Mouse (Mus musculus) regulatory T cell (primary cell): ENCODE data around the gene Pgm5.

ENCODE experiments used
- in situ Hi-C: fragments of 300-600 bp; cut with MboI, MseI; formaldehyde crosslinking; loops from one replicate; pipeline ENCODE4 v1.15.1; 2025; ENCODE audit warnings: high pct_unique_total_duplicates

The Pgm5 gene

DNA sequence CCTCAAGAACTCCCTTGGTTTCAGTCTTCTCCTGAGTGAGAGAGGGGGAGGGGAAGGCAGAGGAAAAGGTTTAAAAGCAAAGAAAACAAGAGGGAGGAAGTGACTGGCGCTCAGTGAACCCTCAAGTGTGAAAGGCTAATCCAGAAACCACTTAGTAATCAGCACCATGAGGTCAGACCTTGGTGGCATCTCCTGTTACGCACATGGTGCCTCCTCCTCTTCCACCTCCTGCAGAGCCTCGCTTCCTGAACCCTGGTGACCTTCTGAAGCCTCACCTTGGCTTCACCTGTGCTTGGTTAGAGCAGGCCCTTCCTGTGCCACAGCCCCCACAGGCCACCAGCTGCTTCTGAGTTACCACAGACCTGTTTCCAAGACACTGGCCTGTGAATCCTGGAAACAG, 190.1 kb downstream of the Pgm5 start:
- in situ Hi-C loops, result no loop called here

DNA sequence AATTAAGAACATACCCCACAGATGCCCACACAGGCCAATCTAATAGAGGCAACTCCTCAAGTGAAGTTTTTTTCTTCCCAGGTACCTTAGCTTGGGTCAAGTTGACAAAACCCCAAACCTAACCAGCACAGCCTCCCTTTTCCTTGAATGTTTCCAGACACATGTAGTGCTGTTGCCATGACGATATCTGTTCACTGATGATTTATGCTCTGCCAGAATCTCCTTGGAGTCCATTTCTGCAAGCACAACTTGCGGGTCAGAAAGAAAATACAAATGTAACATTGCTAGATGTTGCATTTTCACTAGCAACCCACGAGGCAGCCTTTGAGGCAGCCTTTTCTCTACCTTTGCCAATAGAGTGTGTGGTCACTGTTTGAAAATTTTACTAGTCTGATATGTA, 194.1 kb downstream of the Pgm5 start:
- in situ Hi-C loops, result no loop called here

DNA sequence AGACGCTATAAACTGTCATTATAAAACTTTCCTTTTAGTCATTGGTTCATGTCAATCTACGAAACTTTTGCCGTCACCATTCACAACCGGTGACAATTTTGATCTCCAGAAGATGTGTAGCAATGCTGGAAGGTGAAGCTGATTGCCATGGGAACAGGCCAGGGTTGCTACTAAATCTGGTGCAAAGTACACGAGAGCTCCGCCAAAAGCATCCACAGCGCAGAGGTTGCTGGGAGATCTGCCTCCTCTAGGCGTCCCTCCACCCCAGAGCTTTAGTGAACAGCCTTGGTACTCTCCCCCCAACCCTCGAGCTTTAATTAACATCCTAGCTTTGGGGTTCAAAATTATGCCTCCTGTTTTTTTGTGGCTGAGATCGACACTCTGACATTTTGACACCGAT, 195.9 kb downstream of the Pgm5 start:
- in situ Hi-C loops, result no loop called here

DNA sequence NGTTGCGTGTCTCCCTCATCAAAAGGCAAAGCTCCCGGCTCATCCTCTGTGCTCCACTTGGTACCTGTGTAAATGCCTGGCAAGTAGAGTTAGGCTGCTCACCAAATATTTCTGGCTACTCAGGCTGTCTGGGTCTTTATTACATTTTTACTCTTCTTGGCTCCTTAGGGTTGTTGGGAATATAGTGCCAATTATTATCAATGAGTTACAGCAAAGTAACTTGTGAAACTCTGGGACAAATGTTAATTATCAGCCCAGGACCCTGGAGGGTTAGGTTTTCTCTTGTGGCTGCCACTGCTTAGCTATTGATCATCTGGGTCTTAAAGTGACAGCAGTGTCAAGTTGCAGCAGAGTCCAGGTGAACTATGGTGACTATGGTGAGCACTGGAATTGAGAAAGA, 199.3 kb downstream of the Pgm5 start:
- in situ Hi-C loops, result no loop called here

DNA sequence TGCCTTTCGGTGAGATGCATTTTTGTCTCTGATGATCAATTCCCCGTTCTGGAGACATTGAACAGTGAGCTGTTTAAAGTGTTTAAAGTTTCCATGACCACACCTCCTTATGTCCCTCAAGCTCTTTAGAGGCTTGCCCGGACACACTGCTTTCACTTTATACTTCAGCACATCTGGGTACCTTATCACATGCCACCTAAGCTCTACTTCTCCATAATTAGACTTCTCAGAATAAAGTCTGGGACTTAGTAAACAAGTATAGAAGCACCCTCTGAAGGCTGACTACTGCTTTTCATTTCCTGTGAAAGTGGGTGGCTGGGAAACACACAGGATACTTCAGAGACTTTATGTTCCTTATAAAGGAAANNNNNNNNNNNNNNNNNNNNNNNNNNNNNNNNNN, 204.7 kb downstream of the Pgm5 start:
- in situ Hi-C loops, result no loop called here

DNA sequence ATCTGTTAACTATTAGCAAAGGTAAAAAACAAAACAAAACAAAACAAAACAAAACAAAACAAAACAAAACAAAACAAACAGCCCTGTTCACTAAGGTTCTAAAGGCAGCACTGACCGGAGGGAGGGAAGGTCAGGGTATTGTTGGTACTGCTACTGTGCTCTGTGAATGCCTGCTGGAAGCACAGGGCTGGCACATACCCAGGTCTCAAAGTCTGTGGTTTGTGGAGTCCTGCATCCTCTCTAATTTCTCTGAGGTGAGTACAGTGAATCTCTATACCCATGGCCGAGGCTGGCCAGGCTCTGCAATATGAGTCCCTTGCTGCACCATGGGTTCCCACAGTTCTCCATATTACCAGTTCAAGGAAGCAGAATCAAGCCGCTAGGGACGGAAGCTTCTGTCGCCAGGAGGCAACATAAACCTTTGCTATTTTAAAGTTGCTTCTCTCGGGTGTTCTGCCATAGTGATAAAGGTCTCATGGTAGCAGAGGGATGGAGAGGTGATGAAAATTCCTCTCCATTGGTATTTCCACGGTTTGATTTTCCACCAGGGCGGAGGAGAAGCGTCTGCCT, 208.3 kb downstream of the Pgm5 start:
- in situ Hi-C loops, result no loop called here

DNA sequence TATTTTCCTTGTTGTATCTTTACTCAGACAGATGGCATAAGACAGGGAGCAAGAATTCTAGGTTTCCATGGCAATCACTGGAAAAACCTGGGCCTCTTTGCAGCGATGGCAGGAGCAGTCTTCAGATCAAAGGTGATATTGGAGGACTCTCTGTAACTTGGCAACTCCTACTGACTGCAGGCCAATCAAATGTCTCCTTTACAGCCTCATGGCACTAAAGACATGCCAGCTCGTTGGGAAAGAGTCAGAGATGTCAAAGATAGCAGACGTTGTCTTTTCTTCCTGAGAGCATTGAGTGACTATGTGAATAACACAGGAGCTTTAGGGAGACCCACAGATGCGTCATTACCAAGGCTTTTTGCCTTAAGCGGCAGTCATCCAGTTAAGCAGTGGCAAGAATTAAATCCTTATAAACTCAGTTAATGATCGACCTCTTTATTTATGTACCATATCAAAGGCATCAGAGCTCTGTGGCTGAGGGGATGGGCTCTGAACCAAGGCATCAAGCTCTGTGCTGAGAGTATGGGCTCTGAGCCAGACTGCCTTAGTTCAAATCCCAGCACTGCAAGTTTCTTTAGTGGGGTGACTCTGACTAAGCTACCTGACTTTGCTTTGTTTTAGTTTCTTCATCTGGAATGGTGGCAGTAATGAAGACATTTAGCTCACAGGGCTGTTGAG, 209.2 kb downstream of the Pgm5 start:
- in situ Hi-C loops, result no loop called here

DNA sequence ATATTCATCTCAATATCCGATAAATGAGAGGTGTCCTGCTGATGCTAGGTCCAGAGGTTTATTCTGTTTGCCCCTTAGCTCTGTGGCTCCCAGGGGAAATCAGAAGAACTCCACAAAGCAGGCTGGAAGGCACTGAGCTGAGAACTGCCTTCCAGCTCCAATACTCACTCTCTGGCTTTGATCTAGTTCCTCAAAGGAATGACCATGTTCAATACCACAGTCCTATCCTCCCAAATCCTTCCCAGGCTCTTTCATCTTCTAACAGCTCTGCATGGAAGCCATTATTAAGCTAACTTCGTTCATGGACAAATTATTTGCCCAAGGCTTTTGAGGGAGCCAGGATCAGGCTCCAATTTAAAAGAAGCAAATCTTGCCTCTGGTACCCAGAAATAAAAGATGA, 210.1 kb downstream of the Pgm5 start:
- in situ Hi-C loops, result no loop called here

DNA sequence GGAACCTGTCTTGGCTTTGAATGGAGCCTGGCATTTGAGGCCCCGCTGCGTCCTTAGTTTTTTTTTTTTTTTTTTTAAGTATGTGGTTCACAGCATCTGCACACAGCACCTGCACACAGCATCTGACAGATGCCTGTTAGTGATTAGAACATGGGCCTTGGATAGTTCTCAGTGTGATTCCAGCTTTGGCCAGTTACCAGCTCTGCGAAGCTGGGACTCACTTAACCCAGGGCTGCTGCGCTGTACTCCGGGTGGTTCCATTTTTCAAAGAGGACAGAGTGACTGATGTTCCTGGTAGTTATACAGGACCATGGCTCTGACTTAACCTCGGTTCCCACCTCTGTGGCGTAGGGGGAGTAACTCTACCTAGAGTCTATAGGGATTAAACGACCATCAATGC, 211.2 kb downstream of the Pgm5 start:
- in situ Hi-C loops, result no loop called here

DNA sequence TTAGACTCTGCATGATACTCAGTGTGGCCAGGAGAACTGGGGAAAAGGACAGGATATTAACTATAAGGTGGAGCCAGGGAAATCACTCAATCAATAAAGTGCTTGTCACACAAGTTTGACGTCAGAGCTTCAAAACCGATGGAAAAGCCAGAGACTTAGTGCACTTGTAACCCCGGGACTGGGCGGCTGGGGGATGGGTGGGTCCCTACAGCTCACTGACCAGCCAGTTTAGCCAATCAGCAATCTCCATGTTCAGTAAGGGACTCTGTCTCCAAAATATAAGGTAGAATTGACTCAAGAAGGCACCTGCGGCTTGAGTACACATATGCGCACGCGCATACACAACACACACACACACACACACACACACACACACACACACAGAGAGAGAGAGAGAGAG, 213.6 kb downstream of the Pgm5 start:
- in situ Hi-C loops, result loop anchor here (10.0 kb wide), 1 partner anchor 363 kb away; the partner anchor contains the start of gene Fxn

DNA sequence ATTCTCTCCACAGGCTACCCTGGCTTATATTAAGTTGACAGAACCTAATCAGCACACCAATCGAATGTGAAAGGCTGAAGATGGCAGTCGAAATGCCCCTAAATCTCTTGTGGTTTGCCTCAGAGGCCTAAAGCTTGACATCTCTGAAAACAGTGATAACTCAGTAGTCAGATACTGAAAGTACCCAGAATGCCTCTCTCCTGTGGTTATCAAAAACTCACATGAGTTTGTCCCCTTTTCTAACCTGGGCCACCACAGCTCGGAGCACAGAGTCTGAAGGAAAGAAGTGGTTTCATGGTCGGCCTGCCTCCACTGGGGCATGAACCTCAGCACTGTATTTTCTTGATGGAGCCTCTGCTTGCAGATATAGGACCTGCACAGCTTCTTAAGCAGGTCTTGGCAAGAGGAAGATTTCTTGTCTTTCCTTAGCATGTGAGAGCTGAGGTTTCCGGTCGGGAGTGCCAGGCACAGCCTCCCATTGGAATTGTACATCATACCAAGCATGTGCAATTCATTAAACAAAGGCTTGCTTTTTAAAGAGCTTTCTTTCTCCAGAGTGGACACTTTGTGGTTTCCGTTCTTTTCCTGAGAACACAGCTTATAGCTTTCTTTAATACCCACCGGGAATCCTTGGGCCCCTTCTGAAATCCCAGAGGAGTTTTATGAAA, 215.4 kb downstream of the Pgm5 start:
- in situ Hi-C loops, result loop anchor here (10.0 kb wide), 1 partner anchor 361 kb away; the partner anchor contains the start of gene Fxn

DNA sequence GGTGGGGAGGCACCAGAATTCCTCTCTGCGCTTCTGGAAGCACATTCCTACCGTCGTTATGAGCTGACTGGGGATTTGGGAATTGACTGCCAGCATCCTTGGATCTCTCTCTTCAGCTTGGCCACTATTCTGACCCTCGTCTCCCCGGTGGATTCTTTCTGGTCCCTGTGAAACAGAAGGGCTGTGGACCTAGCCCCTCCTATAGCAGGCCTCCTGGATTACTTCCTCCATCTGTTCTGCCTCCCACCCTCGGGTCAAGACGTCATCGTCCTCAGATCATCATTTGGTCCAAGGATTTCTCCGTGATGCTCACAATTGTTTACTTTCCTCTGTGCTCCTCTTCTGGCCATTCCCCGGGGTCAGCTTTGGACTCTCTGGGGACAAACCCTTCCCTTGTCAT, 216.7 kb downstream of the Pgm5 start:
- in situ Hi-C loops, result loop anchor here (10.0 kb wide), 1 partner anchor 360 kb away; the partner anchor contains the start of gene Fxn

DNA sequence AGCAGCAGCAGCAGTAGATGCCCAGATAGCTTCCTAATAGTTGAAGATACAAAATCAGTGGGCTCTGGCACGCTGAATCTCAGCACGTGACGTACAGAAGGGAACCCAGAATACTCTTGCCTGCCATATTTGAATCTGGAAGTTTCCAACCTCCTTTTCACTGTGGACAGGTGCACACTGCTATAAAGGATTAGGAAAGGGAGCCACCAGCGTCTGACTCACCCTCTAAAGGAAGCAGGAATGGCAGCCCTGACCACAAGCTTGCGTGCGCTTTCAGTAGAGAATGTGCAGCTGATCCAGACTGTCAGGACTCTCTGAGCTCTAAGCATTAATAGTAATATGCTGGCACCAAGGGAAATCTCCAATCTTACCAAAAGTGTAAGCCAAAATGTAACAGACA, 220.7 kb downstream of the Pgm5 start:
- in situ Hi-C loops, result loop anchor here (10.0 kb wide), 1 partner anchor 356 kb away; the partner anchor contains the start of gene Fxn

DNA sequence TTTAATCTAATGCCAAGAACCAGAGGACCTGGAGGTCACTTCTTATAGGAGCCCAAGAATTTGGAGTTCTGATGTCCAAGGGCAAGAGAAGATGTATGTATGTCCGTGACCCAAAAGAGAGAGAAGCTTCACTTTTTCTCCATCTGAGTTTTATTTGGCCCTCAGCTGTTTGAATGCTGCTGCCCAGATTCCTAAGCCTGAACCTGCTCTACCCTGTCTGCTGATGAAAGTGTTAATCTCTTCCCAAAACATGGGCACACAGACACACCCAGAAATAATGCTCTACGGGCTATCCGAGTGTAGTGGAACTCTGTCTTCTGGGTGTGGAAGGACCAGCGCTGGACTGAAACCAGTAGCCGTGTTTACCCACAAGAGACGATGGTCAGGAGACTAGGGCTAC, 223.7 kb downstream of the Pgm5 start:
- in situ Hi-C loops, result no loop called here

DNA sequence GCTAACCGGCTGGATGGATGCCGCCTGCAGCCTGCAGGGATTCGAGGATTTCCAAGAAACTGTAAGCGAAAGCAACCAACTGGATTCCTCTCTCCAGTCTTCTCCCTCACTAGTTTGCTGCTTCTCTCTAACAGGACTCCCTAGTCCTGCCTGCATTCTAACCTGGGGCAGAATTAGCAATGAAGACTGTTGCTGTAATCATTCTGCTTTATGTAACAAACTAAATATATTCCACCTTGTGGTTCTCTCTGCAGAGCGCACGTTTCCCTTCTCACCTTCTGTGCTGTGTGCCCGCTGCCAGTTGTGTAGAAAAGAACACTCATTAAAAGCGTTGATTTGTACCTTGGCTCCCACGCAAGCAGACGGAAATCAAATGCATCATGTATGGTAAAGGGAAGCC, 225.0 kb downstream of the Pgm5 start:
- in situ Hi-C loops, result no loop called here

DNA sequence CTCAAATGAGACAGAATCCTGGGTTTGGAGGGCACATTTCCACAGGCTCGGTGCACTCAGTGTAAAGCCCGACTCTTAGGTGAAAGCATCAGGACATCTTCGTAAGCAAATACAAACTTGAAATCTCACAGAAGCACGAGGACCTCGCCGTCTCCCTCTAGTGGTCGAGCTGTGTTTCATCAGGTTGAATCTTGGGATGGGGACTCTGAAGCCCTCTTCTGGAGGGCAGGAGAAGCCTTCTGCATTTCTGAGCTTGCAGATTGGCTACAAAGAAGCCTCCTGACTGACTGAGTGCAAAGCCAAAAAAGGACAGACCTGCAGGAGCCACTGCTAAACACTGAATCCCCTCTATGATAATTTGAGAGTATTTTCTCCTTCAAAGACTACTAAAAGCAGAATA, 227.1 kb downstream of the Pgm5 start:
- in situ Hi-C loops, result no loop called here
